Mouse (Mus musculus) cortical plate, adult 2 months (tissue): Measurements from ENCODE around the gene Arhgap15.

Source experiments
- CTCF ChIP-seq: fragments of 200-500 bp; IDR thresholded peaks from 2 replicates; pipeline ENCODE4 v1.5.1; 2011; ENCODE audit warnings: mild to moderate bottlenecking, control low read depth, low read length; ENCODE audit not compliant: insufficient read depth; ENCODE audit errors: extremely low read depth
- POLR2A ChIP-seq: fragments of 200-500 bp; IDR thresholded peaks from 2 replicates; pipeline ENCODE4 v1.6.1; 2011; ENCODE audit warnings: mild to moderate bottlenecking, low read length, control low read depth; ENCODE audit not compliant: insufficient read depth; ENCODE audit errors: extremely low read depth

DNA sequence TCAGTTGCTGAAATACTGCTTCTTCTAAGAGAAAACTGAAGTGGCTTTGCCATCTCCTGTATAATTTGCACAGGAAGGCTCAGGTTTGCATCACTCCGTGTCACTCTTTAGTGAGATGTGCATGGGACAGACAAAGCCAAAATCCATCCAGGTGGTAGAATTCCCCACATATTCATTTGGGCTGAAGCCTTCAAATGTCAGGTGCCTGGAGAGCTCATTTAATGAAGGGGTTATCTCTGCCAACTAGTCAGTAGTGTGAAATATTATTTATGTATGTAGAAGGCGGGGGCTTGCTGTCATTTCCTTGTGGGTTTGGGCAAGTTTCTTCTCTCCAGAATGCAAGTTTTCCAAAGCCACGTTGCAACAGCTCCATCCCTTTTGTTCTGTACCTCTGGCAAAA, 268.1 kb downstream of the Arhgap15 start:
- TF ChIP-seq CTCF (no peak), POLR2A (no peak)
